Mouse (Mus musculus): ENCODE results near the gene Gtf3c5. TPM values are rescaled to one million over a fixed set of nuclear protein-coding genes. Genes with fewer than 3 reads are reported as not detected.

The Gtf3c5 gene
- polyA plus RNA-seq, 1 experiment = 17.8 TPM

DNA sequence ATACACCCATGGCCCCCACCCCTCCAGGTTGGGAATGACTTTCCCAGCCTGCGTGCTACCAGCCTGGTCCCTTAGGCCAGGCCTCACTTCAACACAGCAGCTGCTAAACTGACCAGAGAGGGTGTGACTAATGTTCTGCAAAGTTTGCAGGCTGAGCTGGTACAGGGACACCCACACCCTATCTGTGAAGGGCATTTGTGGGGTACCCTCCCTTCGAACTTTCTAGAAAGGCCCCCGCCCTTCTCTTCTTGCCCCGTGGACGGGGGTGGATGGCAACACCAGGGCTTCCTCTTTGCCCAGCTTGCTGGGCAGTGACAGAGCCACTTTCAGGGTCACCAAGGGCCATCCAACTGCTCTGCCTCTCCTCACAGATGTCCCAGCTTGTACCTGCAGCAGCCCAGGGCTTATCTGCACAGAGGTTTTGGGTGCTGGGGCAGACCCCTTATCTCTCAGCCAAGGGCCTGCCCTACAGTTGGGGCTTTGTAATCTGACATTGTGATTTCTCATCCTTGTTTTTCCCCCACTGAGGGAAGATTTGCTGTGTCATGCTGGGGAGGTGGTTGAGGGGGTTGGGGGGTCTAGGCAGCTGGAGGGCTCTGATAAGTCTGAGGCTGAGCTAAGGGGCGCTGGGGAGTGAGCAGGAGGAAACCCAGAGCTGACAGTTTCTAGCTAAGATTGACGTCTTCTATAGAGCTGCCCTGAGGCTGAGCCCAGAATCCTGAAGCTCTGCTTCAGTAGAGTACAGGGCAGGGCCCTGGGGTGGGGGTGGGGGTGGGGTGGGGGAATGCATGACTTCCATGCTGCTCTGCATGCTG lies 14.4 kb upstream of the Gtf3c5 start:
- TF ChIP-seq GATA1 (IDR thresholded peaks at IDR 0.05; ENCODE audit: low read length) = peak; percentile 97

DNA sequence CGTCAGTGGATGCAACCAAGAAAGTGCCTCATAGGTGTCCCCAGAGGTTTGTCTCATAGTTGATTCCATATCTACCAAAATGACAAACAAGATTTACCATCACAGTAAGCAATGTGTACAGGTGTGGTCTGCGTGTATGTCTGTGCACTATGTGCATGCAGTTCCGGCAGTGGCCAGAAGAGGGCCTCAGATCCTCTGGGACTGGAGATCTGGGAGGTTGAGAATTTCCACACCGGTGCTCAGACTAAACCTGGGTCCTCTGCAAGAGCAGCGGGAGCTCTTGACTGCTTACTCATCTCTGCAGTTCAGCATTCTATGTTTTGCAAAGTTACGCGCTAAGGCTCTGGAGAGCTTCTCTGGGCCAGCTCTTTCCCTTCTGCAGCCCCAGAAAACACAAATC lies 13.4 kb upstream of the Gtf3c5 start:
- no peak for TF ChIP-seq GATA1 (IDR thresholded peaks at IDR 0.05; ENCODE audit: low read length)

DNA sequence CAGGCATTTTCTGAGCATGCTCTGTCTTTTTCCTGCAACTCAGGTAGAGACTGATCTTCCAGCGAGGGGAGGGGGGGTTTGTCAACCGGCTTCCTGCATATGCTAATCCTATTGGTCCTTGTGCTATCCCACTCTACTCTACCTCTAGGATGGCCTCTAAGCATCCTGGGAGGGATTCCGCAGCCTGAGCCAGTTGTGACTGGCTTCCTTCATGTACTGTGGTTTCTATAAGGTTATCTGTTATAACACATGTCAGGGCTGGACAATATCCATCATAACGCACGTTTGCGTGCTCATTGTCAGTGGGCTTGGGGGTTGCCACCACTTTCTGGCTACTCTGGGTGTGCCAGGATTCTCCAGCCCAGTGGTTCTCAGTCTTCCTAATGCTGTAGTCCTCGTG lies 12.5 kb upstream of the Gtf3c5 start:
- TF ChIP-seq GATA1 (IDR thresholded peaks at IDR 0.05; ENCODE audit: low read length) = peak; percentile 21

DNA sequence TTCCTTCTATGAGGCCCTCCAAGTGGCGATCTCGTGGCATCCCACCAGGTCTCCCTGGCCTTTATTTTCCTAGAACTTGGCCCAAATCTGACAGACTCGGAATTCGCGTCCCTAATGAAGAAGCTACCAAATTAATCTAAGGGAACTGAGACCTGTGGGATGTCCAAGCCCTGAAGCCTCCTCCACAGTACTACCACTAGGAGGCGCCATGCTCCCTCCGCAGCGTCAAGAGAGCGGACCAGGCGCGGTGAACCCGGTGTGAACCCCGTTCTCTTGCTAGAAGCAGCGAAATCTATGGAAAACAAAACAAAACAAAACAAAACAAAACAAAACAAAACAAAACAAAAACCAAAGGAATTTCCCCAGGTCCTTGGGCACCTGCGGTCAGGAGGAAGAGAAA lies 9.3 kb upstream of the Gtf3c5 start:
- no peak for TF ChIP-seq GATA1 (IDR thresholded peaks at IDR 0.05; ENCODE audit: low read length)

DNA sequence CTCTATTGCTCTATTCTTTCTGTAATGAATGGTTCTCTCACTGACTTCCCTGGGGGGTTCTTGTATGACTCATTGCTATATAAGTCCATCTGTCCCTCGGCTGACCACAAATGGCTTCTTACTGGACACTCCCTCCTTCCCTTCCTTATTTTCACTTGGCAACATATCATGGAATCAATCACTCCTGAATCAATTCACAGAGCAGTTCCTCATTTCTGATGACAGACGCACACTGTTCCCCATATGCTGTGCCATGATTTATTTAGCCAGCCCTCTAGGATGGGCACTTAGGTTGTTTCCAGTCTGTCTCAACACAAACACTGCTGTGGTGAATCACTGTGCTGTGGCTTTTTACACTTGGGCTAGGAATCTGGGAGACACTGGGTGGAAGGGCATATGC lies 7.9 kb upstream of the Gtf3c5 start:
- TF ChIP-seq GATA1 (IDR thresholded peaks at IDR 0.05; ENCODE audit: low read length) = no peak

DNA sequence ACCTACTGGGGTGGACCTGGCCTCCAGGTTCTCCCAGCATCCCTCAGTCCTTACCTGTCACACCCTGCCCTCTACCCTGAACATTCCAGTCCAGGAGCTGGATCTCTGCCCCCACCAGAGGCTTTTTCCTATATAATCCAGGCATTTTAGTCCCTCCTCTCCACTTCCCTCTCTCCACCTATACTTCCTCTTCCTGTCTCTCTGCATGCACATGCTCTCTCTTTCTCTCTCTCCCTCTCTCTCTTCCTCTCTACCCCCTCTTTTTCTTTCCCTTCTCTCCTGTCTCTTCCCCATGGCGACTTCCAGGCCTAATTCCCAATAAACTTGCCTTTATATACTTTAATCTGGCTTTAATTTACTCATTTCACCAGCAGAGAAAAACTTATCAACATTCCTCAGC lies 5.0 kb upstream of the Gtf3c5 start:
- no peak for TF ChIP-seq GATA1 (IDR thresholded peaks at IDR 0.05; ENCODE audit: low read length)

DNA sequence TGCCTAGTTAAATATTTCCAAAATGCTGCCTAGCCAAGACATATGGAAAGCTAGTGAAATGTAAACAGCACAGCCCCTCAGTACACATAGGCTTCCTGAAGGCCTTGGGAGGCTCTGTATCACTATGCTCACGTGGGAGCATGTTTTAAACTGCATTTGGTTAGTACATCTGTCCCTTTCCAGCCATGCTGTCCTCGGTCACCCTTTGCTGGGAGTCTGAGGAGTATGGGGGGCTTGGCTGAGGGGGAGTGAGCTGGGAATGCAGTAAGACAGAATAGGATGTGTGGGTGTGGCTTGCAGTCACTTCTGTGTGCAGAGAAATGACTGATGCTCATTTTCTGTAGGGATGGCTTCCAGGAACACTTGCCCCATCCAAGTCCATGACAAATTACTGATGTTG lies 2.2 kb upstream of the Gtf3c5 start:
- TF ChIP-seq GATA1 (IDR thresholded peaks at IDR 0.05; ENCODE audit: low read length) = no peak

DNA sequence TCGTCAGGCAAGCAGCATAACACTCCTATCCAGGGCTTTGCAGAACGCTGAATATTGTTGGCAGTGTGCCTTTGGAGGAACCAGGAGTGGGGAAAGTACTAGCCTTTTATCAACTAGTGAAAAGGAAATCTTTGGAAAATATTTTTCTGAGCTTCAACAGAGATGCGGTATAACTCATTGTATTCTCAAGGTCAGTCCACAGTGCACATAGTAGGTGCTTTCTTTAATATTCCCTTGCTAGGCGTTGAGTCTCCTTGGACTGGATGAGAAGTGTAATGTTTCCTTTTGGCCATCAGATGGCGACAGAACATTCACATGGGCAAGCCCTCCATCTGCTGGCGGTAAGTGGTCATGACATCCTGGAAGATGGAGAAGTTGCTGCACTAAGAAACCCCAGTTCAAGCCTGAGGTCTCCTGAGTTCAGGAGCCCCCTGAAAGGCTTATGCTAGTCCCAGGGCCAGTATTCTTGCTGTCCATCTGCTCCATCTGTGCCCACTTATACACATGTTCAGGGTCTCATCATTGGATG lies 1.6 kb upstream of the Gtf3c5 start:
- no peak for TF ChIP-seq GATA1 (IDR thresholded peaks at IDR 0.05; ENCODE audit: low read length)

DNA sequence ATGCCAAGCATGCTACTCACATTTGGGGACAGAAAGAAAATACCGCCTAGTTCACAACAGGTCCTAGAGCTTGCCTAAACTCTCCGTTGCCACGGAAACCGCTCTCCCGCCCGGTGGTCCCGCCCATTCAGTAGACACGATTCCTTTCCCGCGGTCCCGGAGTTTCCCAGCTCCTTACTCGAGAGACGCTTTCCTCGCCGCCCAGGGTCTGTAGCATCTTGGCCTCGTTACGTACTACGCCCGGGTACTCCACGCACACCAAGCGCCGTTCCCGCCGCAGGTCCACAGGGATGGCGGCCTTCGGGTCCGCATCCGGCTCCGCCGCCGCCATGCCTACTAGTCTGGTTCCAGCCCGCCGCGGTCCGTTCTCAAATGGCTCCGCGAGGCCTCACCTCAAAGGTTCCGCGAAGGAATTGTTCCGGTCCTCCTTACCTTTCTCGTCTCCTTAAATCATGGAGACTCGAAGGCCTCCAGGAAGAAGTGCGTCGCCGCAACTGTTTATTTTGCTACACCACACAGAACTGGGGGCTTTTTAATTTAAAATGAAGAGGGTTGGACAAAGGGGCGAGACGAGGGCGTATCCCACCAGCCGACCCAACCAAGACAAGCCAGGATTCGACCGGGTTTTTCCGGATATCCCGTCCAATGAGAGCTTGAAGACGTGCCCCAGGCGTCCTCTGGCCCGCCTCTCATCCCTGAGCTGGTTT lies 751 bp downstream of the Gtf3c5 start:
- no peak for TF ChIP-seq GATA1 (IDR thresholded peaks at IDR 0.05; ENCODE audit: low read length)

DNA sequence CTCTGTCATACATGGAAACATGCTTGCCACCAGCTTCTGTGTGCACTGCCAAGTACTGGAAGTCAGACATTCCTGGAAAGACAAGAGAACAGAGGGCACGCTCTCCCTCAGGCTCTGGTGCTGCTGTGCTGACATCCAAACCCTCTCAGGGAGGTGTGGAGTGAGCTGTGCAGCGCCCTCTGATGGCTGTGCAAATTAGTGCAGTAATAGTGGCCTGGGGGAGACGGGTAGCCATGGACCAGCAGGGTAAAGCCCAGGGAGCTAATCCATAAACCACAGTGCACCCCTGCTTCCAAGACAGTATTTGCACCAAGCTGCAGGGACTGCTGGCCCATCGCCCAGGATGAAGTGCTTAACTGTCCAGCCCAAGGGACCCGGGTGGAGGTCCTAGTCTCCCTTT lies 5.5 kb downstream of the Gtf3c5 start:
- TF ChIP-seq GATA1 (IDR thresholded peaks at IDR 0.05; ENCODE audit: low read length) = no peak

DNA sequence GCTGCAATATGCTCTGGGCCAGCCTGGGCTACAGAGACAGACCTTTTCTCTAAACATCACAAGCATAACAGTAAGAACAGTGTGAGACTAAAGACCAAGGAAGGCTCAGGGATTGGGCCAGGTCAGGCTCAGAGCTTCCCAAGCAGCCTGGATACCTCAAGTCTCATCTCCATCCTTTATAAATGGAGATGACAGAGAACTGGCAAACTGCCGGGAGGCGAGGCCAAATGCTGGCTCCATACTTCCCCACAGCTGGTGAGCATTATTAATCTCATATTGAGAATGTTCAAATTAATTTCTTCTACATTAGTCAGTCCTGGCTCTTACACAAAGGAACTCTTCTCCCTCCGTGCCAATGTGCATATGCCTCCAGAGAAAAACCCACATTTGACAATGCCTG lies 6.7 kb downstream of the Gtf3c5 start:
- no peak for TF ChIP-seq GATA1 (IDR thresholded peaks at IDR 0.05; ENCODE audit: low read length)

DNA sequence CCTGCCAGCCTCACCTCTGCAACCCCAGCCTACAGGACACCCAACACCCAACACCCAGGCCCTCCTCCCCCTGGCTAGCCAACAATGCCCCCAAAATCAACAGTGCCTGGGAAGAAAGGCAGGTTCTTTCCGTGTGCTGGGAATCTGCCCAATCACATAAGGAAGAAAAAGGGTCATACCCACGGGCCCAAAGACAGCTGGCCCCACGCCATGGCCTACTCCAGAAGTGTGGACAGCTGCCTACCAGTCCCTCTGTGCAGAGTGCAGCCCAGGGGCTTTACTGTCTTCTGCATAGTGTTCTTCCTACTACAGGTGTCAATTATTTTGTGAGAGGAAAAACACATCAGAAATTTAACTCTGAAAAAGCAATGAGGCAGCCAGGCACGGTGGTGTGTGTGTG lies 8.2 kb downstream of the Gtf3c5 start:
- no peak for TF ChIP-seq GATA1 (IDR thresholded peaks at IDR 0.05; ENCODE audit: low read length)

DNA sequence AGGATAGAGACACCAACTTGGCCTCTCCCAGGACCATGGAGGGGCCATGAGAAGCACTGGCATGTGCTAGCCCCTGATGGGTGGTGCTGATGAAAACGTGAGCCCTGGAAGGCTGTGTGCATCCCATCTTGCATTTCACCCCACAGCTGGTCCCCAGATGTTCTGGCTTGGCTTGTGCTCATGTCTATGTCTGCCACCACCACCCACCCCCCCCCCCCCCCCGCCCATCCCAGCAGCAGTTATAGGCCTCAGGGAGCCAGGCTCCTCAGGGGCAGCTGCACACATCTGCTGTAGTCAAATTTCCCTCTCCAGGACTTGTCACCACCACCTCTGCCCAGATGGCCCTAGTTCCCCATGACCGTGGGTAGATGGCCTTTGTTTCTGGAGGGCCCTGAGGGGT lies 13.6 kb downstream of the Gtf3c5 start:
- TF ChIP-seq GATA1 (IDR thresholded peaks at IDR 0.05; ENCODE audit: low read length) = no peak

DNA sequence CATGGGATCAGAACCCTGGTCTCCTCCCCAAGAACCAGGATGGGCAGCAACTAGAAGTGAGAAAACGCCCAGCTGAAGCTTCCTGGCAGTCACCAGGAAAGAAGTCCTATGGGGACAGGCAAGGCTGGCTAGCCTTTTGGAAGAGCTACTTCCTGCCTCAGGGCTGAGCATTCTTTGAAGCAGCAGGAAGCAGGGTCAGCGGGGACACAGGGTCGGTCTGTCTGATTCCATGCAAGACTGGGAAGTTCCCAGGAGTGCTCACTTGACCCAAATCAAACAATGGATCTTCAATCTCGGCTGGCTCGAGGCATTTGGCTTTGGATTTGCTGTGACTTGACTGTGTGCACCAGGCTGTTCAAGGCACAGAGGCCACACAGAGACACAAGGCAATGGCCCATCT lies 17.0 kb downstream of the Gtf3c5 start:
- no peak for TF ChIP-seq GATA1 (IDR thresholded peaks at IDR 0.05; ENCODE audit: low read length)

DNA sequence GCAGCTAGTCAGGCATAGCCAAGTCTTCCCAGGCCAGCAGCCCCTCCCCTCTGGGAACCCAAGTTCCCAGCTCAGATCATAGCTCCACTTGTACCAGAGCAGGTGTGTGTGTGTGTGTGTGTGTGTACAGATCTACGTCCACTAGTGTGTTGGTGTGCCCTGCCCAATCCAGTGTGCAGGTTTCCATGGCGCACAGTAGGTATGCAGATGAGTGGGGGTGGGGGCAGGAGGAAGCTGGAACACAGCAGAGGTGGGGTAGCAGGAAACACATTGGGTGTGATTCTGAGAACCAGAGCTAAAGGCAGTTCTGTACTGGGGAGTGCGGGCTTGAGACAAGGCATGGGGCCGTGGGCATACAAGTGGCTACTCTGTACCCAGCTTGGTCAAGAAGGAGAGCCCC lies 19.2 kb downstream of the Gtf3c5 start:
- no peak for TF ChIP-seq GATA1 (IDR thresholded peaks at IDR 0.05; ENCODE audit: low read length)

DNA sequence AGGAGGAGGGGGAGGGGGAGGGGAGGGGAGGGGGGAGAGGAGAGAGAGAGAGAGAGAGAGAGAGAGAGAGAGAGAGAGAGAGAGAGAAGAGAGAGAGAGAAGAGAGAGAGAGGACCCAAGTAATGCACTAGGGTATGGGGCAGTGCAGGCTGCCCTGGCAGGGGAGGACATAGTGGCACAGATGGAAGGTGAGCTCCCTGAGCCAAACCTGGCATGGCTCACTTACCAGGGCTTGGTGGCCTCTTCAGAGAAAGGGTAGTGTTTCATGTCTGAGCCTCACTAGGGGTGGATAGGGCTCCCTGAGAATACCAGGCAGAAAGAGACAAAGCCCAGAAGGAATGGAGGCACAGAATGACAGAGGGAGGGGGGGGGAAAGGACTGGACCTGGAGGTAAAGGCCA lies 19.7 kb downstream of the Gtf3c5 start:
- TF ChIP-seq GATA1 (IDR thresholded peaks at IDR 0.05; ENCODE audit: low read length) = no peak

DNA sequence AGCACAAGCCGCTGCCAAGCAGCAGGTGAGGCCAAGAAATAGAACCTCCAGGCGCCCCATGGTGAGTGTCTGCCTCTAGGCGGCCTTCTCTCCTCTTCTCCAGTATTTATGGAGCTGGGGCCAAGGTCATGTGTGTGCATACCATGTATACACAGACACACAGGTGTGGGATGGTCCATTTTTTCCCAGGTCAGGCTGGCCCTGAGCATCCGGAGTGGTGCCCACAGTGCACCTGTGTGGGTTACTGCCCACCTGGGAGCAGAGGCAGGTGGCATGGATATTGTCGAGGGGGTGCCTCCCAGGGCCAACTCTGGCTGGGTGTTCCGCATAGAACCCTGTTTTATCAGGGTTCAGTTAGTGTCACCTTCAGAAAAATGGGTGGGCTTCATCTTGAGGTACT lies 20.2 kb downstream of the Gtf3c5 start, which contains the start of gene Cel:
Gene Cel (minus strand): TSS at position 101 of the 400 bp plus-strand sequence.
- no peak for TF ChIP-seq GATA1 (IDR thresholded peaks at IDR 0.05; ENCODE audit: low read length)

All from G1E-ER4 (cell line).